Mouse (Mus musculus) hindbrain, embryonic 12.5 days (tissue): Measurements from ENCODE around the gene Atp13a2. TPM values are rescaled to one million over a fixed set of nuclear protein-coding genes. Genes with fewer than 3 reads are reported as not detected.

Source experiments
- ATAC-seq: fragments of 200-750 bp; cut with Nextera tagmentation; 2 replicates; pipeline ENCODE4 v1.8.0; 2017; ENCODE audit warnings: moderate TSS enrichment; ENCODE audit not compliant: low FRiP score
- H3K27ac ChIP-seq: fragments of 300-500 bp; sonication (generic); 2 replicates; pipeline ENCODE4 v1.5.1; 2016; ENCODE audit warnings: mild to moderate bottlenecking
- H3K27me3 ChIP-seq: fragments of 300-500 bp; sonication (generic); 2 replicates; pipeline ENCODE4 v1.6.1; 2016; ENCODE audit warnings: mild to moderate bottlenecking
- H3K36me3 ChIP-seq: fragments of 300-500 bp; sonication (generic); 2 replicates; pipeline ENCODE4 v1.6.1; 2016; ENCODE audit warnings: mild to moderate bottlenecking
- H3K4me1 ChIP-seq: fragments of 300-500 bp; sonication (generic); 2 replicates; pipeline ENCODE4 v1.6.1; 2016
- H3K4me2 ChIP-seq: fragments of 300-500 bp; sonication (generic); replicated peaks from 2 replicates; pipeline ENCODE4 v1.6.1; 2016; ENCODE audit warnings: mild to moderate bottlenecking
- H3K4me3 ChIP-seq: fragments of 300-500 bp; sonication (generic); 2 replicates; pipeline ENCODE4 v1.5.1; 2016; ENCODE audit warnings: mild to moderate bottlenecking
- H3K9ac ChIP-seq: fragments of 300-500 bp; sonication (generic); 2 replicates; pipeline ENCODE4 v1.6.1; 2016; ENCODE audit warnings: mild to moderate bottlenecking, moderate library complexity
- H3K9me3 ChIP-seq: fragments of 300-500 bp; sonication (generic); replicated peaks from 2 replicates; pipeline ENCODE4 v1.6.1; 2016; ENCODE audit warnings: mild to moderate bottlenecking
- WGBS: fragments of 180-500 bp; shearing (Covaris S2); methylation state at CpG from one replicate; pipeline ENCODE4 v1.1.7; 2016; 5-methylcytosine and 5-hydroxymethylcytosine counted together
- polyA plus RNA-seq: library from polyadenylated mRNA; unstranded; fragments of >200 nt; fragmentation: Nextera tagmentation; extraction: Ambion mirVana; gene quantifications from 2 replicates; pipeline ENCODE4 v1.2.1, GENCODE M21; 2016

The Atp13a2 gene
- polyA plus RNA-seq, 1 experiment from 2014 or later: 113 TPM

GRCm38 (mm10) chr4:140951861-140952641, 34.6 kb upstream of the Atp13a2 start:
- no peak overlapping the region for H3K4me2 ChIP-seq
- H3K9ac ChIP-seq: no peak overlapping the region
- no peak overlapping the region for H3K4me3 ChIP-seq
- no peak overlapping the region for H3K27ac ChIP-seq
- ATAC-seq: no peak
- H3K4me1 ChIP-seq: peaks cover 4% of the 10 kb centered on the region
- WGBS: 91% methylated on average over 18 of the region's 18 CpGs
- H3K36me3 ChIP-seq: no peaks in the 10 kb centered on the region
- no peaks in the 10 kb centered on the region for H3K9me3 ChIP-seq
- no peaks in the 10 kb centered on the region; the same call in 1 of the 2 replicates for H3K27me3 ChIP-seq

- H3K9ac ChIP-seq: peak overlapping the region; percentile 53
- no peak for ATAC-seq
- peak overlapping the region; percentile 71 for H3K4me2 ChIP-seq
- H3K4me3 ChIP-seq: peak overlapping the region; percentile 37
- H3K4me1 ChIP-seq: peaks cover 22% of the 10 kb centered on the region
- no peaks in the 10 kb centered on the region for H3K36me3 ChIP-seq
- no peaks in the 10 kb centered on the region; the same call in 1 of the 2 replicates for H3K27me3 ChIP-seq
- peak overlapping the region; percentile 62 for H3K27ac ChIP-seq
- H3K9me3 ChIP-seq: no peaks in the 10 kb centered on the region
- WGBS: 7% methylated on average over 17 of the region's 17 CpGs
Measured at GRCm38 (mm10) chr4:140957131-140957702, 29.5 kb upstream of the Atp13a2 start.

- WGBS: 2% methylated on average over 13 of the region's 13 CpGs
- Histone ChIP-seq H3K9me3 (no peaks in the 10 kb centered on the region), H3K4me1 (peaks cover 27% of the 10 kb centered on the region), H3K27ac (peak overlapping the region; percentile 62), H3K27me3 (no peaks in the 10 kb centered on the region; the same call in 1 of the 2 replicates), H3K9ac (peak overlapping the region; percentile 53), H3K36me3 (no peaks in the 10 kb centered on the region), H3K4me2 (peak overlapping the region; percentile 71), H3K4me3 (peak overlapping the region; percentile 37)
- ATAC-seq: 0 out of 2 replicates have a peak, but pooled peaks have one; percentile 12
Measured at GRCm38 (mm10) chr4:140957725-140958124, 28.9 kb upstream of the Atp13a2 start.

DNA sequence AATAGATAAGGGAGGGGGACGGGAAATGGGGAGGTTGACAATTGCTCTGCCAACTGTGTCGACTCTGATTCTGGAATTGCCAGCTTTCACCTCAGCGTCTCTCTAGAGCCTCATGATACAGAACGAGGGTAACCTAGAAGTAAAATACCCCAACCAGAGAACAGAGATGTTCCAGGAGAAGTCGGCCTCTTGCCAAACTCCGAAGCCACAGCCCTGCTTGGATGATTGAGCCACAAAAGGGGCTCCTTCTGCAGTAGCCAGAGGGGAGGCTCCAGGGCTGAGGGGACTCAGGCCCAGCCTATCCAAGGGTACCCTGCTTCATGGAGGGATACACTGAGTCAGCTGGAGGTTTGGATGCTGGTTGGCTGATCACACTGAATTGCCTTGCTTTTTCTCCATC, 28.4 kb upstream of the Atp13a2 start:
- no peak for ATAC-seq
- no peaks in the 10 kb centered on the region; the same call in 1 of the 2 replicates for H3K27me3 ChIP-seq
- no peak overlapping the region for H3K4me2 ChIP-seq
- H3K9ac ChIP-seq: no peak overlapping the region
- peaks cover 32% of the 10 kb centered on the region for H3K4me1 ChIP-seq
- no peaks in the 10 kb centered on the region for H3K9me3 ChIP-seq
- H3K27ac ChIP-seq: no peak overlapping the region
- no peak overlapping the region for H3K4me3 ChIP-seq
- WGBS: 56% methylated on average over 6 of the region's 6 CpGs
- no peaks in the 10 kb centered on the region for H3K36me3 ChIP-seq

- 90% methylated on average over 7 of the region's 7 CpGs for WGBS
- no peak overlapping the region for H3K27ac ChIP-seq
- ATAC-seq: no peak
- no peaks in the 10 kb centered on the region for H3K36me3 ChIP-seq
- no peaks in the 10 kb centered on the region for H3K9me3 ChIP-seq
- no peaks in the 10 kb centered on the region for H3K27me3 ChIP-seq
- H3K4me2 ChIP-seq: no peak overlapping the region
- no peak overlapping the region for H3K9ac ChIP-seq
- peaks cover 37% of the 10 kb centered on the region for H3K4me1 ChIP-seq
- H3K4me3 ChIP-seq: no peak overlapping the region
Measured at GRCm38 (mm10) chr4:140959128-140959679, 27.5 kb upstream of the Atp13a2 start.

DNA sequence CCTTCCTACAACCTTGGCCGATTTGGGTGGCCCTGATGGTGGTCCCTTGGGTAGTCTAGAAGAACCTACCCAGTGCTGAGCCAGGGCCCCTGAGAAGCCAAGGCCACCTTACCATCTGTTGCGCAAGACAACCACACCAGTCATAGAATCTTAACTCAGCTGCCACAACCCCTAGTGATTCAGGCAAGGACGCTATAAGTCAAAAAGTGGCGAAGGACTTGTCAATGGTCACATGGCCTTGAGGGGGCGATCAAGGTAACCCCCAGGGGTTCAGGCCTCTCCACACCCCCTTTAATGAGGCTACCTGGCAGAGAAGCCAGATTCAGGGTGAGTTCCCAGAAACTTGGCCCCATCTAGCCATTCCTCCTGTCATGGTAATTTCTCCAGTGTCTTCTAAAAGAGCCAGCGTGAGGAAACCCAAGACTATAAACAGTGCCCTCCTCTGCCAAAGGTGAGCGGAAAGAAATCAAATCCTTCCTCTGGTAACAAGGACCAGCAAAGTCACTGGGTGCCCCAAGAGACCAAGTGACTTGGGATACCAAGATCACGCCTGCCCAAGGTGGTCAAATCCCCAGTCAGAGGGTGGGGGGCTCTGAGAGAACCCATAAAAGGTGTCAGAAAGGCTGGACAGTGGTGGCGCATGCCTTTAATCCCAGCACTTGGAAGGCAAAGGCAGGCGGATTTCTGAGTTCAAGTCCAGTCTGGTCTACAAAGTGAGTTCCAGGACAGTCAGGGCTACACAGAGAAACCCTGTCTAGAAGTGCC, 26.8 kb upstream of the Atp13a2 start:
- no peak overlapping the region; the same call in 1 of the 2 replicates for H3K4me2 ChIP-seq
- WGBS: 81% methylated on average over 10 of the region's 10 CpGs

DNA sequence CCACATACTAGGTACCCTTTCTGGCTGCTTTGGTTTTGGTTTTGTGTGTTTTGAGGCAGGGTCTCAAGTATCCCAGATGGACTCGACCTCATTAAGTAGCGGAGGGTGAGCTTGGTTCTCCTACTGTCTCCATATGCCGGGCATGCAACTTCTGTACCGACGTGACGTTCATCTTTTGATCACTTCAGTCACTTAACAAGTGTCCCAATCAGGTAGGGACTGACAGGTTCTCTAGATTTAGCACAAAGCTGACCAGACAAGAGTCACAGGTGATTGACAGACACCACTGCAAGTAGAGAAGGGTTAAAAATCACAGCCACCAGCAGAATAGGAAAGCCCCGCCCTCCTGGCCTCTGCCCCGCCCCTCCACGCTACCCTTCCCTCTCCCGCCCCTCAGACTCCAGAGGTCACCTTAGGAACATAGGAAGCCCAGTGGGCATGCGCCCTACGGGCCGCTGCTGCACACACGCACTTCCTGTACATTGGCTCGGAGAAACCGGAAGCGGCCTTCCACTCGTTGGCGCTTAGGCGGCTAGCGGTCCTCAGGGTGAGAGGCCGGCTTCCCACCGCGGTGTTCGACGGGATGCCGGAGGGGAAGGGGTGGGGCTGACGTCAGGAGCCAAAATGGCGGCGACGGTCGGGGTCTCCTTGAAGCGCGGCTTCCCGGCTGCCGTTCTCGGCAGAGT, 25.7 kb upstream of the Atp13a2 start, which contains the start of gene Sdhb:
Sdhb (plus strand) TSS at position 423 of the 686 bp plus-strand sequence.
- WGBS: 3% methylated on average over 33 of the region's 37 CpGs
- Histone ChIP-seq H3K36me3 (no peaks in the 10 kb centered on the region), H3K9me3 (no peaks in the 10 kb centered on the region), H3K4me1 (peaks cover 42% of the 10 kb centered on the region), H3K27me3 (no peaks in the 10 kb centered on the region), H3K27ac (peak within 1 kb of the TSS; percentile 87), H3K9ac (peak within 1 kb of the TSS; percentile 91), H3K4me3 (peak within 1 kb of the TSS; percentile 72), H3K4me2 (peak within 1 kb of the TSS; percentile 93)
- peak; percentile 95 for ATAC-seq

More for the DNA sequence above, 26.8 kb upstream of the Atp13a2 start:
- no peaks in the 10 kb centered on the region for H3K27me3 ChIP-seq
- ATAC-seq: no peak
- H3K9ac ChIP-seq: no peak overlapping the region
- H3K9me3 ChIP-seq: no peaks in the 10 kb centered on the region
- H3K27ac ChIP-seq: no peak overlapping the region
- H3K36me3 ChIP-seq: no peaks in the 10 kb centered on the region
- peaks cover 42% of the 10 kb centered on the region for H3K4me1 ChIP-seq
- H3K4me3 ChIP-seq: no peak overlapping the region

DNA sequence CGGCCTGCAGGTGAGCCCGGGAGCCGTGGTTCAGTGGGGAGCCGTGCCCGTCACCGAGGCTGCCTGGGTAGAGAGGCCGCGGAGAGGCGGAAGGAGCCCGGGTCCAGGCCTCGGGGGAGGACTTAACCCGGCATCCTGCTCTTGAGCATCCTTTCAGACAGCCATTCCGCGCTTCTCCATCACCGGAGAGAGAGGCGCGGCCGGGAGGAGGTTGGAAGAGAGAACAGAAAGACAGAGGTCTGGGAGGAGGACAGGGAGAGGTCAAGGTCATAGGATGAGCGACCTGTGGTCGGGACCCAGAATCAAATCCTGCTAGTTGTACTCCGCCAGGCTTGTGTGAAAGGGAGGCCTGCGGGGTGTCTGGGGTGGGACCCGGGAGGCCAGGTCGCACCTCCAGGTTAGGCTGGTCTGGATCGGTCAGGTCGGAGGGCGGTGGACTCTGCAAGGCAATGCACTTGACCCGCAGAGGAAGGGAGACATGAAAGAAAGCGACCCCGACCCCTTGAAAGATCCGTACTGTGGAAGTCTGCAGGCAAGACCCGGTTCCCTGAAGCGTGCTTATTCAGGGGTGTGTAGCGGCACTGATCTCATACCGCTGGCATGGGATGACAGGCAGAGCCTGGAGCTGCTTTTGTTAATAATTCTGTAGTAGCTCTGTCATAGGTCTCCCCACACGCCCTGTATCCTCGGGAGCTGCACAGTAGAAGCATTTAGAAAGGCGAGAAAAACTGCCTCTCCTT, 25.0 kb upstream of the Atp13a2 start:
- WGBS: 1% methylated on average over 38 of the region's 38 CpGs
- H3K4me3 ChIP-seq: peak overlapping the region; percentile 72
- H3K27ac ChIP-seq: peak overlapping the region; percentile 87
- peaks cover 7% of the 10 kb centered on the region; the same call in 1 of the 2 replicates for H3K36me3 ChIP-seq
- peak overlapping the region; percentile 91 for H3K9ac ChIP-seq
- H3K27me3 ChIP-seq: no peaks in the 10 kb centered on the region
- H3K4me1 ChIP-seq: peaks cover 42% of the 10 kb centered on the region
- H3K9me3 ChIP-seq: no peaks in the 10 kb centered on the region
- H3K4me2 ChIP-seq: peak overlapping the region; percentile 93
- peak; percentile 32 for ATAC-seq

GRCm38 (mm10) chr4:140962207-140962909, 24.3 kb upstream of the Atp13a2 start:
- no peak overlapping the region for H3K27ac ChIP-seq
- 74% methylated on average over 8 of the region's 8 CpGs for WGBS

GRCm38 (mm10) chr4:140962950-140963349, 23.7 kb upstream of the Atp13a2 start:
- Histone ChIP-seq H3K27me3 (no peaks in the 10 kb centered on the region), H3K4me3 (no peak overlapping the region), H3K9me3 (no peaks in the 10 kb centered on the region), H3K36me3 (peaks cover 18% of the 10 kb centered on the region), H3K27ac (no peak overlapping the region), H3K9ac (no peak overlapping the region), H3K4me1 (peaks cover 31% of the 10 kb centered on the region), H3K4me2 (0 out of 2 replicates have a peak overlapping the region, but pooled peaks have one; percentile 3)
- no peak for ATAC-seq
- 47% methylated on average over 5 of the region's 5 CpGs for WGBS

More at GRCm38 (mm10) chr4:140962207-140962909, 24.3 kb upstream of the Atp13a2 start:
- peak overlapping the region; percentile 91 for H3K9ac ChIP-seq
- H3K4me3 ChIP-seq: peak overlapping the region; percentile 72
- H3K27me3 ChIP-seq: no peaks in the 10 kb centered on the region
- H3K36me3 ChIP-seq: peaks cover 12% of the 10 kb centered on the region; the same call in 1 of the 2 replicates
- peaks cover 35% of the 10 kb centered on the region for H3K4me1 ChIP-seq
- H3K9me3 ChIP-seq: no peaks in the 10 kb centered on the region
- no peak for ATAC-seq
- H3K4me2 ChIP-seq: peak overlapping the region; percentile 93
